Mouse (Mus musculus): Measurements from ENCODE around the gene Gp1bb. TPM values are rescaled to one million over a fixed set of nuclear protein-coding genes. Genes with fewer than 3 reads are reported as not detected.

Gp1bb gene
- total and polyA plus RNA-seq, 3 experiments = not detected

DNA sequence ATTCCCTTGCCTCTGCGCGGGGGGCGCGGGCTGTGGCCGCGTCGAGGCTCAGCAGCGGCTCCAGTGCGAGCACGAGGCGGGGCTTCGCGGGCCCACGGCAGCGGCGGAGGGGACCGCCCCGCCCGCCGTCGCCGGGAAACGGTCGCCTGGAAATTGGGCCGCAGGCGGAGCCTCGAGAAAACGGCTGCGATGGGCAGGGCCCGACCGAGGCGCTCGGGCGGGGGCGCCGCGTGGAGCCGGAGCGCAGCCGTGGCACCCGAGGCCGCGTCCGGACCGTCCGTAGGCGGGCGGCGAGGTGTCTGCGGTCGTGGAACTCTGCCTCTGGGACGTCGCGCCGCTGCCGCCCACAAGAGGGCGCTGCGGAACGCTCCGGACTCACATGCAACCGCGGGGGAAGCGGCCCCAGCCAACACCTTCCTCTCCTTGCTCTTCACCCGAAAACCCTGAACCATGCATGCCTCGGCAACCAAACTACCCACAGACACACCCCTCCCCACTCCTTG lies 4.2 kb upstream of the Gp1bb start, which contains the start of gene Gm49601:
TSS of gene Gm49601 (minus strand) at position 52 of the 503 bp plus-strand sequence.
- no peak within 1 kb of the TSS for H3K9ac ChIP-seq (ENCODE audit: insufficient read depth, low read depth)
- H3K27me3 ChIP-seq (replicated peaks) = peaks cover 97% of the 10 kb centered on the region
- H3K27ac ChIP-seq (ENCODE audit: insufficient read depth, low read depth) = no peak within 1 kb of the TSS
- H3K36me3 ChIP-seq (replicated peaks in 1 of 2; ENCODE audit: control insufficient read depth in 1 of 2, insufficient read depth in 1 of 2, low read length in 1 of 2) = no peaks in the 10 kb centered on the region
- H3K4me1 ChIP-seq (ENCODE audit: control insufficient read depth in 1 of 2, insufficient read depth in 2 of 2) = peaks cover 5 to 28% of the 10 kb centered on the region in 2 experiments; a peak in 3 of 4 replicates
- in situ Hi-C loops (cut with MboI; ENCODE audit: low pct_ligation_motif_present, low pct_unique_long_range_greater_than_20kb, low sequenced_read_pairs) (no loop called here), dilution Hi-C loops (cut with MboI; ENCODE audit: extremely low pct_ligation_motif_present, extremely low pct_unique_long_range_greater_than_20kb, low sequenced_read_pairs) (no loop called here)
- peak within 1 kb of the TSS; percentile 57 for H3K4me2 ChIP-seq (ENCODE audit: insufficient read depth, low read depth, poor library complexity, severe bottlenecking)
- peak; percentile 78 for DNase-seq (ENCODE audit: extremely low read depth)
- no peaks in the 10 kb centered on the region for H3K79me2 ChIP-seq (replicated peaks; ENCODE audit: control insufficient read depth, extremely low read depth, insufficient read depth, poor library complexity, severe bottlenecking)
- H3K9me3 ChIP-seq (replicated peaks; ENCODE audit: low read length) = peaks cover 3% of the 10 kb centered on the region
- H3K4me3 ChIP-seq (replicated peaks in 1 of 3; ENCODE audit: low read depth in 2 of 3, low read length in 2 of 3, poor library complexity in 1 of 3) = peak within 1 kb of the TSS in 2 of 3 experiments; percentile 36 to 41
- TF ChIP-seq SIN3A (IDR thresholded peaks at IDR 0.05; ENCODE audit: low read length) (0 out of 2 replicates have a peak, but pooled peaks have one; percentile 63), SMC3 (IDR thresholded peaks at IDR 0.05; ENCODE audit: low read depth, low read length) (peak; percentile 76), TBP (conservative IDR thresholded peaks at IDR 0.05; ENCODE audit: low read depth, low read length) (no peak), ZKSCAN1 (IDR thresholded peaks at IDR 0.05; ENCODE audit: borderline replicate concordance, low read depth, low read length) (no peak), USF2 (conservative IDR thresholded peaks at IDR 0.05; ENCODE audit: low read depth, low read length) (no peak), KAT2A (IDR thresholded peaks at IDR 0.05; ENCODE audit: insufficient replicate concordance, low read length) (no peak), ZMIZ1 (IDR thresholded peaks at IDR 0.05; ENCODE audit: low read depth, low read length) (no peak; the same call in 1 of the 2 replicates), MEF2A (IDR thresholded peaks at IDR 0.05; ENCODE audit: borderline replicate concordance, low read depth, low read length) (peak; percentile 65; the same call in 1 of the 2 replicates), BHLHE40 (IDR thresholded peaks at IDR 0.05; ENCODE audit: low read depth, low read length) (peak; percentile 67), CHD2 (IDR thresholded peaks at IDR 0.05; ENCODE audit: low read length) (peak; percentile 47; the same call in 1 of the 2 replicates), TCF12 (IDR thresholded peaks at IDR 0.05; ENCODE audit: low read depth, low read length) (0 out of 2 replicates have a peak, but pooled peaks have one; percentile 50), HCFC1 (IDR thresholded peaks at IDR 0.05; ENCODE audit: low read depth, low read length) (peak; percentile 37), ZNF384 (IDR thresholded peaks at IDR 0.05; ENCODE audit: low read depth, low read length) (no peak), MAFK (IDR thresholded peaks at IDR 0.05; ENCODE audit: insufficient replicate concordance, low read length) (no peak), MAZ (IDR thresholded peaks at IDR 0.05; ENCODE audit: low read depth, low read length) (peak; percentile 82), EP300 (IDR thresholded peaks at IDR 0.05; ENCODE audit: low read length) (0 out of 2 replicates have a peak, but pooled peaks have one; percentile 18), NRF1 (IDR thresholded peaks at IDR 0.05; ENCODE audit: low read depth, low read length) (no peak; the same call in 1 of the 2 replicates), MXI1 (IDR thresholded peaks at IDR 0.05; ENCODE audit: low read depth, low read length) (peak; percentile 44; the same call in 1 of the 2 replicates), ETS1 (conservative IDR thresholded peaks at IDR 0.05; ENCODE audit: low read depth, low read length) (no peak), JUN (IDR thresholded peaks at IDR 0.05; ENCODE audit: insufficient read depth, low read depth, low read length) (no peak), GABPA (IDR thresholded peaks at IDR 0.05; ENCODE audit: insufficient replicate concordance, low read depth, low read length) (no peak), RAD21 (IDR thresholded peaks at IDR 0.05; ENCODE audit: low read depth, low read length) (peak; percentile 74), JUND (conservative IDR thresholded peaks at IDR 0.05; ENCODE audit: low read depth, low read length) (no peak), ELF1 (IDR thresholded peaks at IDR 0.05; ENCODE audit: low read depth, low read length) (peak; percentile 55; the same call in 1 of the 2 replicates), MAX (IDR thresholded peaks at IDR 0.05; ENCODE audit: low read length) (peak; percentile 92), UBTF (IDR thresholded peaks at IDR 0.05; ENCODE audit: low read depth, low read length) (peak; percentile 97), PAX5 (IDR thresholded peaks at IDR 0.05; ENCODE audit: low read length) (no peak), E2F4 (IDR thresholded peaks at IDR 0.05; ENCODE audit: insufficient replicate concordance, low read depth, low read length) (no peak), CHD1 (IDR thresholded peaks at IDR 0.05; ENCODE audit: low read depth, low read length) (no peak), CTCF (conservative IDR thresholded peaks at IDR 0.05 in 1 of 2, IDR thresholded peaks at IDR 0.05 in 1 of 2; ENCODE audit: low read depth in 2 of 2, low read length in 2 of 2) (peak; percentile 14 to 96; a peak in 2 of 4 replicates), POLR2A (IDR thresholded peaks at IDR 0.05; ENCODE audit: low read depth, low read length) (peak; percentile 28; the same call in 1 of the 2 replicates), ZC3H11A (IDR thresholded peaks at IDR 0.05; ENCODE audit: low read depth, low read length) (peak; percentile 24; the same call in 1 of the 2 replicates), NELFE (IDR thresholded peaks at IDR 0.05; ENCODE audit: low read depth, low read length) (peak; percentile 51; the same call in 1 of the 2 replicates), POLR2AphosphoS2 (IDR thresholded peaks at IDR 0.05; ENCODE audit: low read depth, low read length) (no peak), MYC (IDR thresholded peaks at IDR 0.05; ENCODE audit: low read depth, low read length) (peak; percentile 77), RCOR1 (conservative IDR thresholded peaks at IDR 0.05; ENCODE audit: low read depth, low read length) (0 out of 2 replicates have a peak, but pooled peaks have one; percentile 46), IRF4 (IDR thresholded peaks at IDR 0.05; ENCODE audit: low read depth, low read length) (peak; percentile 64), USF1 (IDR thresholded peaks at IDR 0.05; ENCODE audit: low read depth, low read length) (no peak)

Data from CH12.LX (cell line).